Mouse (Mus musculus) heart, adult 18-20 months (tissue): ENCODE data around the gene Foxo3. TPM values are rescaled to one million over a fixed set of nuclear protein-coding genes. Genes with fewer than 3 reads are reported as not detected.

Experiments used
- DNase-seq, 2 experiments: peaks; one replicate each; pipeline ENCODE4 v3.0.0; 2021 to 2022; ENCODE audit warnings: mixed read lengths in 1 of 2
- total RNA-seq, 2 experiments: library from RNA; stranded (reverse); gene quantifications; 2 replicates each; pipeline ENCODE4 v1.2.3; 2021

Gene Foxo3
- total RNA-seq, 2 experiments from 2014 or later: 76.2 to 94.4 TPM

DNA sequence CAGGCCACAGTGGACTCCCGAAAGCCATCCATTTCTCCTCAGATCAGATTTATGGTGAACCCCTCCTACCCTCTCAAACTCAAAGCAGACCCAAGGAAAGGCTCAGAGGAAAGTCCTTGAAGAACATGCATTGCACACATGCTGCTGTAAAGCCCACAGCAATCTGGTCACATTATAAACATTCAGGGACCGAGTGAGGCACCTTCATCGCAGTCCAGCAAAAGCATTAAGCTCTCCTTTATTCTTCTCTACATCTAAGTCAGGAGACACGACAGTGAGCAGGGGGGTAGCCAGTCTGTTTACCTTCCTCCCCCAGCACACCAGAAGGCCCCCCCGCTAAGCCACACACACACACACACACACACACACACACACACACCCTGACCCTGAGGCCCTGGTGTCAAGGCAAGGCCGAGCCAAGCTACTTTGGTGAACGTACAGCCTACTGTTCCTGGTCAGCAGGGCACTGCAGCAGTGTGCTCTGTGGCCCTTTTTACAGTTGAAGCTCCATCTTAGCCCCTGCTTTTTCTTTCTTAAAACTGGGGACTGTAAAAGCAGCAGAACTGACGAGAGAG, 24.7 kb downstream of the Foxo3 start:
- DNase-seq: no peak

DNA sequence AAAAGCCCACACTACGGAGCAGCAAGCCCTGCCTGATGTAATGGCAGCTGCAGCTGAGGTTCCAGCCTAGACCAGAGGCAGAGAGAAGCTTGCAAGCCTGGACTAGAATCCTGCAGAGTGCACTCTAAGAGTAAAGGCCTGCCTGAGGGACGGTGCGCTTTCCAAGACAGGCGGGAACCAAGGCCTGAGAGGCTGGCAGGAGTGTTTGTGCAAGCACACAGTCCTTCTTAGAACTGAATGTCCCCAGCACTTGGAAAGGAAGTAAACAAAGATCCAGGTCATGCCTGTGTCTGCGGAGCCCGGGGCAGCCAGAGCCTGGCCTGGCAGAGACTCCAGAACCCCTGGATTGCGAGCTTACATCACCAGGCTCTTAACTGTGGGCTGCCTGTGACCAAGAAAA, 25.4 kb downstream of the Foxo3 start:
- DNase-seq: peak; percentile 90 to 96

GRCm38 (mm10) chr10:42249965-42250364, 26.6 kb downstream of the Foxo3 start:
- DNase-seq: no peak

DNA sequence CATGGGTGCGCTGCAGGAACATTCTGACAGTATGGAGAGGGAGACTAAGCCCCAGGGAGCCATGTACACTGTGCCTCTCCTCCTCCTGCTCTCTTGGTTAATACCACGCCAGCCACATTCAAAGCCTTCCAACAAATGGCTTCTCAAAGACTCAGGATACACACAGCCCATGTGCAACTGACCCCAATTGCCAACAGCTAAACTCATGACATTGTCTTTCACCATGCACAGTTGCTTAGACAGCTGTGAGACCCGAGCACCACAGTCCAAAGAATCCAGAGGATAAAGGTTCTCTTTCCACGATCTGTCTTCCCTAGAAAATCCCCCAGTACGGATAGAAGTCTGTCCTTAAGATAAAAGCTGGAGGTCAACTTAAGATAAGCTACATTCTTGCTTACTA, 27.9 kb downstream of the Foxo3 start:
- no peak for DNase-seq

- DNase-seq: no peak
Observed at GRCm38 (mm10) chr10:42248156-42248555, 28.4 kb downstream of the Foxo3 start.

- DNase-seq: peak; percentile 71 to 77
Observed at GRCm38 (mm10) chr10:42247125-42247816, 29.3 kb downstream of the Foxo3 start.

DNA sequence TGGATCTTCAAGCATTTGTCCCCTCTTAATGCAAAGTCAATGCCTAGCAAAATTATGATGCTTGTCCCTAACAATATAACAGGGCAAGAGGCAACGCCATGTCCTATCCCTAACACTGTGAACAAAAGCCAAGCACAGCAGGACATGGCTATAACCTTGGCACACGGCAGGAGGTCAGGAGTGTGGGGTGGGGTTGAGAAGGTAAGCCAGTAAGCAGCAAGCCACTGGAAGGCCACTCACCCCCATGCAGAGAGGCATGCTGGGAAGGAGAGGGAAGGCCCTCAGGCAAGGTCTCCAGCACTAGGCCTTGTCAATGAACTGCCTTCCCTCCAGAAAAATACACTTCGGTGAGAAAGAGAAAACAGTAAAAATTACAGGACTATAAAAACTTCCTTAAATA, 30.1 kb downstream of the Foxo3 start:
- DNase-seq: no peak

- DNase-seq: no peak
Observed at GRCm38 (mm10) chr10:42245636-42246035, 30.9 kb downstream of the Foxo3 start.

- DNase-seq: no peak
Observed at GRCm38 (mm10) chr10:42245256-42245601, 31.3 kb downstream of the Foxo3 start.

- peak in 1 of 2 experiments; percentile 42 for DNase-seq
Observed at GRCm38 (mm10) chr10:42244420-42245255, 31.9 kb downstream of the Foxo3 start.

DNA sequence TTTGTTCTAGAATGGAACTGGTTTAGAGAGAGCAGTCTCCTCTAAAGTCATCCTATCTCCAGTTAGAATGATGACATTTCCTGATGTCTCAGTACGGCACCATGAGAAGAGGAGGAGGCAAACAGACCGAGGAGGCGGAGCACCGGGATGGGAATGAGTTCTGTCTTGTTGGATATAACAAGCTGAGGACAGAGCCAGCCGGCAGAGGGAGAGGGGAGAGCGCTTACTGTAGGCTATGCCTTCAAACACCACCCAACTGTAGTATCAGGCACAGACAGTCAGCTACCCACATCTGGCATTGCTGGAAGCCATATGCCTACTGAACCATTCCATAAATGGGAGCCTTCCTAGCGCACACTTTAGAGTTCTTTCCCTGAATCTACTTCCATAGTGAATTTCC, 32.6 kb downstream of the Foxo3 start:
- no peak for DNase-seq

GRCm38 (mm10) chr10:42242484-42242883, 34.1 kb downstream of the Foxo3 start:
- DNase-seq: no peak

- no peak for DNase-seq
Observed at GRCm38 (mm10) chr10:42241775-42242174, 34.8 kb downstream of the Foxo3 start.

- DNase-seq: no peak
Observed at GRCm38 (mm10) chr10:42239810-42240111, 36.8 kb downstream of the Foxo3 start.

DNA sequence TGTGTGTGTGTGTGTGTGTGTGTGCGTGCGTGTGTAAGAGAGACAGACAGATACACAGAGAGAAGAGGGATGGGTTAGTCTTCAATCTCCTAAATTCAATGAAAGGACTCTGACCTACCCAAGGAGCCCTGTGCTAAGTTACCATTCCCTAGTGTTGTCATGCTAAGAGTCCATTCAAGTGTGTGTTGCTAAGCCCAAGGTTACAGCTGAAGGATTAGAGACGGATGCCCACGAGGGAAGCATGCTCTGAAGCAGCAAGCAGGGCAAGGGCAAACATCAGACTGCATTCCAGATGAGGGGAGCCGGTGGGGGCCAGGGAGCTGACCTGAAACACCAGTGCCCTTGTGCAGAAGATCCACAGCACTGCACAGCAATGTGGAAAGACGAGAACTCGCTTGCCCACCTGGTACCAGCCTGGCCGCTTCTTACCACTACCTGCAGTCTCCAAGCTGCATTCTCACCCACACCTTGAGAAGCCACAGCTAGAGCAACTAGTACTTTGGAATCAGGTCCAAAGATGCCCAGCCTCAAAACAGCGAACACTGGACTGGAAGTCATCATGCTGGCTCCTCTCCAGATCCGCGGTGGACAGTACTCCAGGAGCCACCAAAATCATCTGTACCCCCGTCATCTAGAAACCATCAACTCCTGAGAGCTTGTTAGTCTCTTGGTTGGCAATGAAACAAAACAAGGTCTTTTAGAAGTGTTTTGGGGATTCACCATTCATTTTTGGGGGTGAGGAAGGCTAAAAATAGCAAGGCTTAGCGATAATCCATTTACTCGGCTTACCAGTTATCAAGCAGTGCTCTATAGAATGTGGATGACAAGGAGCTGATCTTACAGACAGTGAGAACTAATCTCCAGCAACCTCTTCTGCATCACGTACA, 37.4 kb downstream of the Foxo3 start:
- DNase-seq: no peak

DNA sequence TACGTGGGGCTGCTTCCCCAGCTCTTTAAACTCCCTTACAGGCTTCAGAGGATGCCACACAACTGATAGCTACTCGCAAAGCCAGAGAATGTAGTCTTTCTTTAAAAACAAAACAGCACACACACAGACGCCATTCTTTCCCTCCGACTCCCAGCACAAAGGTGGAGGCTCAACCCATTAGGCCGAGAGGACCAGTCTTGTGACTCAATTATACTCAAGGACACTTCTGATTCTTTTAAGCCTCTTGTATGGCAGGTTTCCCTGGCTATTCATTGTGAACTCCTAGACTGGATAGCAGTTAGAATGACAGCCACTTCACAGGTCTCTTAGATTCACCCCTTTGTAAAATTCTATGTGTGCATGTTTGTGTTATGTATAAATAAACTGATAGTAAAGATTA, 38.3 kb downstream of the Foxo3 start:
- no peak for DNase-seq

DNA sequence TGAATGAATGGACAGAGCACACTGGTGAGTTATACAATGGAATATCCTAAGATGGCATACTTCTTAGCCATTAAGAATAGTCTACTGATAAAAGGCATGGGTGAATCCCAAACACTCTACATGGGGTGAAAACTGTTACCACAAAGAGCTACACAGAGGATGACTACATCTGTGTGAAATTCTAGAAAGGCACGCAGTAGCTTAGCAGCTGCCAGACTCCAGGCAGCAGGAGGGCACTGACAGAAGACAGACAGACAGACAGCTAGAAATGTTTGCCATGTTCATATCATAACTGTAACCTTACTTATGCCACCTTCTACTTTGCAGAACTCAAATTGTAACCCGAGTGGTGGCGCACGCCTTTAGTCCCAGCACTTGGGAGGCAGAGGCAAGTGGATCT, 39.0 kb downstream of the Foxo3 start:
- no peak for DNase-seq

GRCm38 (mm10) chr10:42235321-42235720, 41.2 kb downstream of the Foxo3 start:
- DNase-seq: no peak

- DNase-seq: no peak
Observed at GRCm38 (mm10) chr10:42232977-42233376, 43.6 kb downstream of the Foxo3 start.

DNA sequence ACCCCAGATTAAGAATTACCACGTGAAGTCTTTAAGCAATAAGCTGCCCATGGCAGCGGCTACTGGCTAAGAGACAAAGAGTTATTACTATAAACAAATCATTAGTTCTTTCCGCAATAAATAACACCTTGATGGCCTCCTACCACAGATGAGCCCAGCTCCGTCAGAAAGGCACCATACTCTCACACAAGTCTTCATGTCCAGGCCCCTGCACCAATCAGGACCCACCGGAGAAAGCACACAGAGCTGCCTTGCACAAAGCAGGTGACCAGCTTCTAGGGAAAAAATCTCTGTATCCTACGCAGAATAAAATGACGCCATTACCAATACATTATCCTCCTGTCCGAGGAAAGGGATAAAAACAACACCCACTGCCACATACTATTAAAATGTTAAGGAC, 44.7 kb downstream of the Foxo3 start:
- no peak for DNase-seq

GRCm38 (mm10) chr10:42231100-42231541, 45.4 kb downstream of the Foxo3 start:
- DNase-seq: no peak

GRCm38 (mm10) chr10:42230471-42231099, 46.0 kb downstream of the Foxo3 start:
- DNase-seq: peak in 1 of 2 experiments; percentile 60
